Mouse (Mus musculus): ENCODE measurements around the gene Kctd12. TPM values are rescaled to one million over a fixed set of nuclear protein-coding genes. Genes with fewer than 3 reads are reported as not detected.

The Kctd12 gene
- polyA plus RNA-seq (2016; fragmentation: Nextera tagmentation; extraction: Ambion mirVana): 25.0 and 35.3 TPM in 2 replicates

- Histone ChIP-seq H3K9ac (peak within 1 kb of the TSS; percentile 83), H3K27ac (peak within 1 kb of the TSS; percentile 85), H3K4me2 (replicated peaks) (peak within 1 kb of the TSS; percentile 86), H3K9me3 (no peaks in the 10 kb centered on the region), H3K36me3 (no peaks in the 10 kb centered on the region), H3K4me3 (peak within 1 kb of the TSS; percentile 74), H3K4me1 (peaks cover 3% of the 10 kb centered on the region; the same call in 1 of the 2 replicates), H3K27me3 (no peaks in the 10 kb centered on the region)
- ATAC-seq (ENCODE audit: insufficient number of reproducible peaks, insufficient read depth, low FRiP score, low TSS enrichment): peak; percentile 91
- WGBS: 2% methylated on average over 59 of the region's 66 CpGs
Observed at GRCm38 (mm10) chr14:102982627-102983540, at the start of gene Kctd12. TSS of gene Kctd12 (minus strand) at chr14:102982637.

DNA sequence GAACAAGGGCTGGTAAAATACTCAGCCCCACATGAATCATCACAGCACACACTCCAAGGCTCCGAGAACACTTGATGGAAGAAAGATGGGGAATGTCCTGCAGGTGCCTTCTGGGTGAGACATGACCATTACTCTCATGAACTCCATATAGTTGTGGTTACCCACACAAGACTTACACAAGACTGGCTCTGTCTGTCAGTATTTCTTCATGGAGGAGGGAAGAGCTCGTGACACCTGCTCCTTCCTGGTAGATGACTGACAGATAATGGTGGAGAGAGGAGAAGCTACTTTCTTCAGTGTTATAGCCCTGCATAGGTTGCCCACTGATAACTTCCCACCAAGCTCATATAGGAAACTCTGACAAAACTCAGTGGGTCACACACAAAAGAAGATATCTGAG, 46.8 kb upstream of the Kctd12 start:
- H3K9me3 ChIP-seq: no peaks in the 10 kb centered on the region
- no peak overlapping the region for H3K4me2 ChIP-seq (replicated peaks)
- H3K9ac ChIP-seq: no peak overlapping the region
- WGBS: 83% methylated on average over 2 of the region's 2 CpGs
- H3K4me1 ChIP-seq: no peaks in the 10 kb centered on the region
- H3K4me3 ChIP-seq: no peak overlapping the region
- ATAC-seq (ENCODE audit: insufficient number of reproducible peaks, insufficient read depth, low FRiP score, low TSS enrichment): no peak
- H3K36me3 ChIP-seq: no peaks in the 10 kb centered on the region
- H3K27me3 ChIP-seq: no peaks in the 10 kb centered on the region
- H3K27ac ChIP-seq: no peak overlapping the region

GRCm38 (mm10) chr14:103020046-103020445, 37.6 kb upstream of the Kctd12 start:
- no peaks in the 10 kb centered on the region for H3K36me3 ChIP-seq
- no peak overlapping the region for H3K9ac ChIP-seq
- H3K4me1 ChIP-seq: no peaks in the 10 kb centered on the region
- no peaks in the 10 kb centered on the region for H3K27me3 ChIP-seq
- no peak overlapping the region for H3K4me3 ChIP-seq
- WGBS: 65% methylated on average over 2 of the region's 2 CpGs
- no peak overlapping the region for H3K27ac ChIP-seq
- H3K4me2 ChIP-seq (replicated peaks): no peak overlapping the region
- no peaks in the 10 kb centered on the region for H3K9me3 ChIP-seq
- no peak for ATAC-seq (ENCODE audit: insufficient number of reproducible peaks, insufficient read depth, low FRiP score, low TSS enrichment)

DNA sequence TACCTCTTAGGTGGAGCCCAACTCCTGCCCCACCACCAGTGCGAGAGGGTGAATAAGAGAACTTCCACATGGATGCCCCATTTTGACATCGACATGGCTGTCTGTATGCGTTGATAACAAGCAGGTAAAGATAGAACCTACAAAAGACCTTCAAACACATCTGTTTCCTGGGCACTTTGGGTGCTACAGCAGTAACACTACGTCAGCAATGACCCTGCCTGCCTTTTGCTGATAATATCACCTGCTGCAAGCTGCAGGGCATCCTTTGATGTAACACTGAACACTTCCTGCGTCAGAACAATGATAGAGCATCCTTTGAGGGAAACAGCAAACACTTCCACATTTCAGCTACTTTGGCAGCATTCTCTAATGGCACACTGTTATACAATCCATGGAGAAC, 34.6 kb upstream of the Kctd12 start:
- WGBS: 74% methylated on average over 5 of the region's 5 CpGs
- no peak overlapping the region for H3K27ac ChIP-seq
- no peak for ATAC-seq (ENCODE audit: insufficient number of reproducible peaks, insufficient read depth, low FRiP score, low TSS enrichment)
- no peak overlapping the region for H3K9ac ChIP-seq
- H3K27me3 ChIP-seq: no peaks in the 10 kb centered on the region
- H3K4me1 ChIP-seq: 0 out of 2 replicates have a peak, but pooled peaks cover 3% of the 10 kb centered on the region
- no peaks in the 10 kb centered on the region for H3K9me3 ChIP-seq
- H3K4me2 ChIP-seq (replicated peaks): no peak overlapping the region
- H3K4me3 ChIP-seq: no peak overlapping the region
- no peaks in the 10 kb centered on the region for H3K36me3 ChIP-seq

DNA sequence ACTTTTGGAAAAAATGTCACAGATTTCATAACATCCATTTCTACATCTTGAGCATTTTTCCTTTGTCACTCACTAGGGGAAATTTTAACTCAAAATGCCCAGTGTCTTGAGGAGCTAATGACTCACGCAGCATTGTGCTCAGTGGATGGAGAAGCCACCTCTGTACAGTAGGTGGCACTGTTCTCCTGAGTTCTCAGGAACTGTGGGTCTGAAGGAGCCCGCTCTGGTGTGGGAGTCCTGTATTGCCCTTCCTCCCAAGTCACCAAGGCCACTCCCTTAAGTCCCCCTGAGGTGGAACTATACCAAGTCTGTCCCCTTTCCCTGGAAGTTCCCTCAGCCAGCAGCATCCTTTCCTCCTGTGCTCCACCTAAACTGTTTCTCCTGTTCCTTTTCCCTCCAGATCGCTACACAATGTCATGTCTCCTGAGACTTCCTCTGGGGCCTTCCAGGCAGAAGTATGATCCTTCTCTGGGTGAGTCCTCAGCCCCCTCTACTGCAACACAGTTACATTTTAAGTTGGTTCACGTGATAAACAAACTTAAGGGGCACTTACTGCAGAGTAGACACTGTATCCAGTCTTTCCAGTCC, 30.2 kb upstream of the Kctd12 start:
- Histone ChIP-seq H3K9me3 (no peaks in the 10 kb centered on the region), H3K36me3 (no peaks in the 10 kb centered on the region), H3K4me3 (no peak overlapping the region), H3K27me3 (0 out of 2 replicates have a peak, but pooled peaks cover 3% of the 10 kb centered on the region), H3K27ac (no peak overlapping the region), H3K4me2 (replicated peaks) (no peak overlapping the region), H3K9ac (no peak overlapping the region), H3K4me1 (0 out of 2 replicates have a peak, but pooled peaks cover 3% of the 10 kb centered on the region)
- peak; percentile 71 for ATAC-seq (ENCODE audit: insufficient number of reproducible peaks, insufficient read depth, low FRiP score, low TSS enrichment)
- 29% methylated on average over 4 of the region's 4 CpGs for WGBS

DNA sequence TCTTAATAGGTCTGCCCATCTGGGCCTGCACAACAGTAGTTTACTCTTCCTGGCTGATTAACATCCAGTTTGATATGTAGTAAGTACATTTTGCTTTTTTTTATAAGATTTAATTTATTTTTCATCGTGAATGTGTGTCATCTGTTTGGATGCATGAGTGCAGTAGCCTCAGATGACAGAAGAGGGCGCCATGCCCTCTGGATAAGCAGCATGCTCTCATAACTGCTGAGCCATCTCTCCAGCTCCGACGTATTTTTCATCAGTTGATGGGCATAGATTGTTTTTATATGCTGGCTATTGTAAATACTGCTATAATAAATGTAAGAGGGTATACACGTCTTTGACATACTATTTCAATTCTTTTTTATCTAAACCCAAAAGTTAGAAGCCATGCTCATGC, 29.3 kb upstream of the Kctd12 start:
- 0 out of 2 replicates have a peak, but pooled peaks cover 3% of the 10 kb centered on the region for H3K4me1 ChIP-seq
- no peak overlapping the region for H3K4me3 ChIP-seq
- H3K4me2 ChIP-seq (replicated peaks): no peak overlapping the region
- 38% methylated on average over 5 of the region's 5 CpGs for WGBS
- no peak overlapping the region for H3K9ac ChIP-seq
- 0 out of 2 replicates have a peak, but pooled peaks cover 3% of the 10 kb centered on the region for H3K27me3 ChIP-seq
- no peaks in the 10 kb centered on the region for H3K36me3 ChIP-seq
- no peaks in the 10 kb centered on the region for H3K9me3 ChIP-seq
- ATAC-seq (ENCODE audit: insufficient number of reproducible peaks, insufficient read depth, low FRiP score, low TSS enrichment): no peak
- no peak overlapping the region for H3K27ac ChIP-seq

- no peak overlapping the region for H3K27ac ChIP-seq
- H3K4me2 ChIP-seq (replicated peaks): no peak overlapping the region
- H3K27me3 ChIP-seq: 0 out of 2 replicates have a peak, but pooled peaks cover 3% of the 10 kb centered on the region
- no peak for ATAC-seq (ENCODE audit: insufficient number of reproducible peaks, insufficient read depth, low FRiP score, low TSS enrichment)
- no peaks in the 10 kb centered on the region for H3K36me3 ChIP-seq
- H3K9ac ChIP-seq: no peak overlapping the region
- H3K4me1 ChIP-seq: no peaks in the 10 kb centered on the region
- no peak overlapping the region for H3K4me3 ChIP-seq
- 94% methylated on average over 4 of the region's 4 CpGs for WGBS
- no peaks in the 10 kb centered on the region for H3K9me3 ChIP-seq
Observed at GRCm38 (mm10) chr14:103007737-103008136, 25.3 kb upstream of the Kctd12 start.

DNA sequence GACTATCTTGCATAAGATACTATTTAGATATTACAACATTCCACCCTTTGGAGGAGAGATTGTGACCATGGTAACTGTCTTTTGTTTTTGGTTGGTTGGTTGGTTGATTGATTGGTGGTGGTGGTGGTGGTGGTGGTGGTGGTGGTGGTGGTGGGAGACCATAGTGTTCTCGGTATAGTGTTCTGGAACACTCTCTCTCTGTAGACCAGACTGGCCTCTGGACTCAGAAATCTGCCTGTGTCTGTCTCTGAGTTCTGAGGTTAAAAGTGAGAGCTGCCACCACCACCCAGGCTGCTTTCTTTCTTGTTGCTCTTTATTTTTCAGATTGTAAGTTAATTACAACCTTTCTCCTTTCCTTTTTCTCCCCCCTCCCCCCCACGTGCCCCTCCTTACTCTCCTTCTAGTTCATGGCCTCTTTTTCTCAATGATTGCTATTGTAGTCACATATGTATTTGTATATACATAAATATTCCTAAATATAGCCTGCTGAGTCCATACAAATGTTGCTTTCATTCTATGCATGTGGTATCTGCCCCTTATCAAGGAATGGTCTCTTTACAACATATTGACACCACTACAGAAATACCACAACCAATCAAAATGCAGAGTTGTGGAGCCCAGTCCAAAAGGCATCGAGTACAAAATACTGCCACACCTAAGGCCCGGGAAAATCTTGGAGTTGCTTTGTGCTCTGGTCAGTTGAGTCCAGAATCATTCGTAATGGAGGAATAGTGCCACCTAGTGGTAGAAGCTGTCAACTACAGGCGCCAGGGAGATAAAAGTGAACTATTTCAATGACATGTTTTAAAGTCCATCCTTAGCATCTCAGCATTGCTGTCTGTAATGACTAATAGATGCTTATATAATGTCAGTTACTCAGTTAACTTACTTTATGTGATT, 12.5 kb upstream of the Kctd12 start:
- Histone ChIP-seq H3K9me3 (no peaks in the 10 kb centered on the region), H3K27ac (no peak overlapping the region), H3K4me1 (no peaks in the 10 kb centered on the region; the same call in 1 of the 2 replicates), H3K9ac (no peak overlapping the region), H3K4me2 (replicated peaks) (no peak overlapping the region), H3K27me3 (no peaks in the 10 kb centered on the region), H3K36me3 (no peaks in the 10 kb centered on the region), H3K4me3 (no peak overlapping the region)
- 0 out of 2 replicates have a peak, but pooled peaks have one; percentile 60 for ATAC-seq (ENCODE audit: insufficient number of reproducible peaks, insufficient read depth, low FRiP score, low TSS enrichment)
- 15% methylated on average over 6 of the region's 6 CpGs for whole genome bisulfite sequencing

- Histone ChIP-seq H3K4me3 (no peak overlapping the region), H3K27me3 (no peaks in the 10 kb centered on the region), H3K4me1 (peaks cover 6% of the 10 kb centered on the region; the same call in 1 of the 2 replicates), H3K27ac (no peak overlapping the region), H3K4me2 (replicated peaks) (no peak overlapping the region), H3K9me3 (no peaks in the 10 kb centered on the region), H3K9ac (no peak overlapping the region), H3K36me3 (no peaks in the 10 kb centered on the region)
- ATAC-seq (ENCODE audit: insufficient number of reproducible peaks, insufficient read depth, low FRiP score, low TSS enrichment): no peak
- 75% methylated on average over 3 of the region's 3 CpGs for WGBS
Observed at GRCm38 (mm10) chr14:102990765-102991164, 8.3 kb upstream of the Kctd12 start.

- H3K4me1 ChIP-seq: peaks cover 6% of the 10 kb centered on the region; the same call in 1 of the 2 replicates
- no peak overlapping the region for H3K9ac ChIP-seq
- H3K4me3 ChIP-seq: no peak overlapping the region
- H3K4me2 ChIP-seq (replicated peaks): no peak overlapping the region
- H3K27ac ChIP-seq: no peak overlapping the region
- WGBS: 36% methylated on average over 5 of the region's 5 CpGs
- no peak for ATAC-seq (ENCODE audit: insufficient number of reproducible peaks, insufficient read depth, low FRiP score, low TSS enrichment)
- H3K9me3 ChIP-seq: no peaks in the 10 kb centered on the region
- H3K36me3 ChIP-seq: no peaks in the 10 kb centered on the region
- H3K27me3 ChIP-seq: no peaks in the 10 kb centered on the region
Observed at GRCm38 (mm10) chr14:102989866-102990265, 7.4 kb upstream of the Kctd12 start.

- no peak overlapping the region for H3K27ac ChIP-seq
- H3K4me2 ChIP-seq (replicated peaks): no peak overlapping the region
- peaks cover 6% of the 10 kb centered on the region; the same call in 1 of the 2 replicates for H3K4me1 ChIP-seq
- no peak for ATAC-seq (ENCODE audit: insufficient number of reproducible peaks, insufficient read depth, low FRiP score, low TSS enrichment)
- no peak overlapping the region for H3K4me3 ChIP-seq
- H3K9me3 ChIP-seq: no peaks in the 10 kb centered on the region
- no peaks in the 10 kb centered on the region for H3K36me3 ChIP-seq
- 68% methylated on average over 4 of the region's 4 CpGs for WGBS
- H3K27me3 ChIP-seq: no peaks in the 10 kb centered on the region
- no peak overlapping the region for H3K9ac ChIP-seq
Observed at GRCm38 (mm10) chr14:102989254-102989653, 6.8 kb upstream of the Kctd12 start.

Data from embryonic facial prominence, embryonic 12.5 days (tissue).